Mouse (Mus musculus) liver, adult (tissue): ENCODE measurements around the gene Cntd1.

Experiments used
- GATA4 ChIP-seq: IDR thresholded peaks from 2 replicates; pipeline ENCODE4 v1.6.1; 2014; ENCODE audit warnings: mild to moderate bottlenecking, low read length; ENCODE audit not compliant: insufficient replicate concordance

The Cntd1 gene

GRCm38 (mm10) chr11:101264954-101265471 is 13.8 kb upstream of the Cntd1 start:
- no peak for TF ChIP-seq GATA4

DNA sequence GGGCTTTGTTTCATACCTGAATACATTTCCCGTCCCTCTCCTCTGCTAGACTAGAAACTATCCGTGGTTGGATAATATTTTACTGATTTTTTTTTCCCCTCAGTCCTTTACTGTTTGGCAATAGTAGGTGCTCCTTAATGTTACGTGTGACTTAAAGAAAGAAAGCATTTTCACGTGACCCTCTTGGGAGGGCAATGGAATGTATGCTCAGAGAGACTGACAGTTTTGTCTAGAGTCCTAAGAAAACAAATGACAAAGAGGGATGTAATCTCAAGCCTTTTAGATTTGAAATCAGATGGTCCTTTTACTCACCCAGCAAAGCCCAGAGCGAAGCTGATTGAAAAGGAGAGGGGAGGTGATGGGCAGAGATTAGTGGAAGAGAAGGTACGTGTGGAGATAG is 12.9 kb upstream of the Cntd1 start:
- no peak for TF ChIP-seq GATA4

GRCm38 (mm10) chr11:101269577-101270116 is 9.2 kb upstream of the Cntd1 start:
- TF ChIP-seq GATA4, result no peak

GRCm38 (mm10) chr11:101272446-101272845 is 6.4 kb upstream of the Cntd1 start:
- no peak for TF ChIP-seq GATA4

GRCm38 (mm10) chr11:101275309-101275708 is 3.5 kb upstream of the Cntd1 start:
- no peak for TF ChIP-seq GATA4

- TF ChIP-seq GATA4, result no peak
These were observed 2.3 kb upstream of the Cntd1 start for GRCm38 (mm10) chr11:101276319-101277070.

- peak; percentile 64 for TF ChIP-seq GATA4
These were observed 1.2 kb upstream of the Cntd1 start for GRCm38 (mm10) chr11:101277381-101278222.

- TF ChIP-seq GATA4, result no peak
These were observed 369 bp downstream of the Cntd1 start for GRCm38 (mm10) chr11:101279193-101279569.

DNA sequence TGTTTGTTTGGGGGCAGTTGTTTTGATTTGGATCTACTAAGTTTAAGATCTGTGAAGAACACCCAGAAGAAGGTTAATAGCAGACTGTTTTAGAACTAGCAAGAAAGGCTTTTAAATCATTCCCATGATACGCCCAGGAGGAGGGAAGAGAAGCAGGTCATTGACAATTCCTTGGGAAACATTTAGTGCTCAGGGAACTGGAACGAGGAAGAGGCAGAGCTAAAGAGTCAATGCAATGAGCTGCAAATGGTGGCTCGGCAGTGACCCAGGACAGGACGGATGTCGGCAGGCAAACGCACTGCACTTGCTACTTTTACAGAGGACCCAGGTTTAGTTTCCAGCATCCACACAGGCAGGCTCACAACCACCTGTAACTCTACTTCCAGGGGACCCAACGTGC is 2.0 kb downstream of the Cntd1 start:
- no peak for TF ChIP-seq GATA4

GRCm38 (mm10) chr11:101282896-101283295 is 4.1 kb downstream of the Cntd1 start:
- TF ChIP-seq GATA4, result no peak

GRCm38 (mm10) chr11:101283805-101284204 is 5.0 kb downstream of the Cntd1 start:
- TF ChIP-seq GATA4, result no peak

DNA sequence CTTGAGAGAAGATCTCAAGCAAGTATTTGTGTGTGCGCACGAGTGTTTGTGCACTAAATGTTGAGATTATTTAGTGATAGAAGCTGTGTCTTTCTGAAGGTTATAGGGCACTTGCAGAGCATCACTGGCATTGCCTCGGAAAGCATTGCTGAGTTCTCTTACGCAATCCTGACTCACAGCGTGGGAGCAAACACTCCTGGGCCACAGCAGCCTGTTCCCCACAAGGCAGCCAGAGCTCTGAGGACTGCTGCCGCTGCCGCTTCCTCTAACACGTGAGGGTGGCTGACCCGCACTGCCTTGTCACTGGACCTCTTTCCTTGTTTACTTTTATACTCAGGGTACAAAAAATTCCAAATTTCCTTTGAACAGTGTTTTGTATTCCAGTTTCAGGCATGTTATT is 8.5 kb downstream of the Cntd1 start:
- no peak for TF ChIP-seq GATA4

GRCm38 (mm10) chr11:101291231-101291630 is 12.4 kb downstream of the Cntd1 start:
- no peak for TF ChIP-seq GATA4

DNA sequence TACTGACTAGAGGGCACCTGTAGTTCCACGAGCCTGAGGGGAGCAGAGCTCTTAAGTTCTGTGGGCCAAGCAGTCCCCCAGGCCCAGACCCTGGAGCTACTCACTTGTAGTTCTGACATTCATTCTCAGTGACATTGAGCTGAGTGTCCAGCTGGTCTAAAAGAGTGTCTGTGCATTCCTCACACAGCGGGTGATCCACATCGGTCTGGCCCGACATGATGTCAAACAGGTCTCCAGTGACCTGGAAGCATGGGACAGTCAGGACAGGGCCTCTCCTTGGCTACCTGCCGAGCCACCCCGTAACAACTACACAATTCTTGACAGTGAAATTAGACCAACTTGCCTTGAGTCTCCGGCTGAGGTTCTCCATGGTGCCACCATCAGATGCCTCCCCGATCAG is 16.4 kb downstream of the Cntd1 start:
- no peak for TF ChIP-seq GATA4

GRCm38 (mm10) chr11:101300881-101301280 is 22.1 kb downstream of the Cntd1 start:
- TF ChIP-seq GATA4, result no peak
